Mouse (Mus musculus) erythroblast, embryonic 14.5 days (primary cell): ENCODE data around the gene 4930453N24Rik.

Experiments used
- GATA1 ChIP-seq: IDR thresholded peaks from 2 replicates; pipeline ENCODE4 v1.6.1; 2012; ENCODE audit warnings: low read length, inconsistent platforms, mixed read lengths
- TAL1 ChIP-seq: IDR thresholded peaks from 3 replicates; pipeline ENCODE4 v1.6.1; 2012; ENCODE audit warnings: low read length, inconsistent platforms, mixed read lengths

- no peak for TF ChIP-seq GATA1
- no peak for TF ChIP-seq TAL1
These were observed 33.7 kb downstream of the 4930453N24Rik start for GRCm38 (mm10) chr16:64737289-64737688.
